Mouse (Mus musculus) cortical plate, adult 2 months (tissue): Measurements from ENCODE around the gene Kdr. TPM values are rescaled to one million over a fixed set of nuclear protein-coding genes. Genes with fewer than 3 reads are reported as not detected.

ENCODE experiments used
- H3K27ac ChIP-seq: fragments of 200-500 bp; 2 replicates; pipeline ENCODE4 v1.5.1; 2012; ENCODE audit warnings: low read length, control low read depth, inconsistent platforms; ENCODE audit not compliant: insufficient read depth
- H3K4me1 ChIP-seq: fragments of 200-500 bp; 2 replicates; pipeline ENCODE4 v1.6.1; 2011; ENCODE audit warnings: low read length; ENCODE audit not compliant: control insufficient read depth, insufficient read depth
- H3K4me3 ChIP-seq: fragments of 200-500 bp; 2 replicates; pipeline ENCODE4 v1.5.1; 2011; ENCODE audit warnings: mild to moderate bottlenecking, low read length, control low read depth; ENCODE audit not compliant: insufficient read depth
- CTCF ChIP-seq: fragments of 200-500 bp; IDR thresholded peaks from 2 replicates; pipeline ENCODE4 v1.5.1; 2011; ENCODE audit warnings: mild to moderate bottlenecking, control low read depth, low read length; ENCODE audit not compliant: insufficient read depth; ENCODE audit errors: extremely low read depth
- POLR2A ChIP-seq: fragments of 200-500 bp; IDR thresholded peaks from 2 replicates; pipeline ENCODE4 v1.6.1; 2011; ENCODE audit warnings: mild to moderate bottlenecking, low read length, control low read depth; ENCODE audit not compliant: insufficient read depth; ENCODE audit errors: extremely low read depth
- polyA plus RNA-seq: library from polyadenylated mRNA; depleted of rRNA; stranded (reverse); fragments of >200 nt; gene quantifications from 2 replicates; pipeline ENCODE4 v1.2.3, GENCODE M21; 2012; rRNA removed

Gene Kdr
- polyA plus RNA-seq, result 7.3 and 9.1 TPM in 2 replicates

DNA sequence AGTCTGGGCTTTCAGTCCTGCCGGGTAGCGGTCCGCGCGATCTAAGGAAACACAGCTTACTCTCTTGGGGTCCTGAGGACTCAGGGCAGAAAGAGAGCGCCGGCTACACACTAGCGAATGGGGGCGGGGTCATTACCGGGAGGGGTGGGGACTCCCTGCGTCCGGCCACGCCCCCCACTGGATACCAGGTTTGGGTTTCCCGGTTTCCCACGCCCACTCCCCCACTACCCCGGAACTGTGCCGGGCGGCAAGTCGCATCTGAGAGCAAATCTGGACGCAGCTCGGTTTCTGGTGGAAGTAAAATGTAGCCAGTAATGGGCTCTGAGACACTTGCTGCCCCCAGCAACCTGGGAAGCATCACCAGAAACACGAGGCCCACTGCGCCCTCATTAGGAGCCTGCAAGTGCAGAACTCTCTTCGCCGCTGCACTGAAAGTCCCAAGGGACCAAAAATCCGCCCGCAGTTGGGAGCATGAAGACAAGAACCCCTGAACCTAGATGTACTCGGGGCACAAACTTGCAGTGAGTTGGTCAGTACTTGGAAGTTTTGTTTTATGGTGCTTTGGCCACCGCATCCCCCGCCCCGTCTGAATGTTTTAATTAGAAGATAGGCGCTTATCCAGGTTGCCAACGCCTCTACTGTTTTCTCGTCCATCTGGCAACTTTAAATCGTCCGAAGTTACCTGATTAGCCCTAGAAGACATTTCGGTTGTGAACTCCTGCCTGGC, at the start of gene Kdr:
TSS of gene Kdr (minus strand) at position 85 of the 727 bp plus-strand sequence.
- TF ChIP-seq POLR2A, result no peak
- Histone ChIP-seq H3K4me1 (no peaks in the 10 kb centered on the region), H3K4me3 (peak within 1 kb of the TSS; percentile 24), H3K27ac (no peak within 1 kb of the TSS)

DNA sequence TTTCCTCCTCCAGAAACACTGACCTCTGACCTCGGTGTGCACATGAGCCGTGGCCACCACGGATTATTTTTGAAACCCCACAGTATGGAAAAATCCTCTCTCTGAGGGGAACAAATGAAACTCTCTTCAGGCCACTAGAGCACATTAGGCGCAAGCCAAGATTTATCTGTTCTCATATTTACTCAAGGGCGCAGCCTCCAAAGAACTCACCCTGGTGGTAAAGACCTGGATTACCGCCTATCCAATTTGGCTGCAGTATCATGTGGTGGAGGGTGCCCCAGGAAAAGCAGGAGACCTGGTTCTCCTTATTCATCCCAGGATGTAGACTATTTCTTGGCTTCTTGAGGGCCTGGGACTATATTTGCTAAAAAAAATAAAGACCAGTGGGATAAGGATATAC, 48.5 kb upstream of the Kdr start:
- no peak overlapping the region for H3K4me3 ChIP-seq
- no peak overlapping the region for H3K27ac ChIP-seq
- no peak for TF ChIP-seq POLR2A
- no peak for TF ChIP-seq CTCF
- H3K4me1 ChIP-seq, result no peaks in the 10 kb centered on the region

DNA sequence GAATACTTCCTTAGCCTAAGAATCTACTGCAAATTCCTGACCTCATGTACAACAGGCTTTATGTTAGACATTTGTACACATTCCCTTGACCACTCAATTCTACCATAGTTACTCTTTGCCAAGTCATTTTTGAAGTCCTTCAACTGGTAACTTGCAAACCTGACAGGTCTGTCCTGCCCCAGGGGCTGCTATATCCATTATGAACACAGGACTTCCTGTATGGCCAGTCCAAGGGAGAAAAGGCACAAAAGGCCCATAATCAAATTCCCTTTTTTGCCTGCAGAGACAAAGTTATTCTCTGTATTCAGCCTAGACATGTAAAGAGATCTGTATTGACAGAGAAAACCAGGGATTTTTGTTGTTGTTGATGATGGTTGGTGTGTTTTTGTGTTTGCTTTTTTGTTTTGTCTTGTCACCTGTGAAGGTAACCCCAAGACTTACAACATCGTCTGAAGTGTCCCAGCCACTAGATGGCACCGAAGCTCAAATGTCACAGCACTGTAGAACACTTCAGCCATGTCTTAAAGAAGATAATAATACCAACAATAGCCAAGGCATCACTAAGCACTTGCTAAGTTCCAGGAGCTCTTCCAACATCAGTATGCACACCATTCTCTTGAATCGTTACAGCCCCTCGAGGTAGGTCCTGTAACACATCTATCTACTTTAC, 47.9 kb upstream of the Kdr start:
- H3K27ac ChIP-seq, result no peak overlapping the region
- no peak overlapping the region for H3K4me3 ChIP-seq
- peak; percentile 58 for TF ChIP-seq CTCF
- TF ChIP-seq POLR2A, result no peak

DNA sequence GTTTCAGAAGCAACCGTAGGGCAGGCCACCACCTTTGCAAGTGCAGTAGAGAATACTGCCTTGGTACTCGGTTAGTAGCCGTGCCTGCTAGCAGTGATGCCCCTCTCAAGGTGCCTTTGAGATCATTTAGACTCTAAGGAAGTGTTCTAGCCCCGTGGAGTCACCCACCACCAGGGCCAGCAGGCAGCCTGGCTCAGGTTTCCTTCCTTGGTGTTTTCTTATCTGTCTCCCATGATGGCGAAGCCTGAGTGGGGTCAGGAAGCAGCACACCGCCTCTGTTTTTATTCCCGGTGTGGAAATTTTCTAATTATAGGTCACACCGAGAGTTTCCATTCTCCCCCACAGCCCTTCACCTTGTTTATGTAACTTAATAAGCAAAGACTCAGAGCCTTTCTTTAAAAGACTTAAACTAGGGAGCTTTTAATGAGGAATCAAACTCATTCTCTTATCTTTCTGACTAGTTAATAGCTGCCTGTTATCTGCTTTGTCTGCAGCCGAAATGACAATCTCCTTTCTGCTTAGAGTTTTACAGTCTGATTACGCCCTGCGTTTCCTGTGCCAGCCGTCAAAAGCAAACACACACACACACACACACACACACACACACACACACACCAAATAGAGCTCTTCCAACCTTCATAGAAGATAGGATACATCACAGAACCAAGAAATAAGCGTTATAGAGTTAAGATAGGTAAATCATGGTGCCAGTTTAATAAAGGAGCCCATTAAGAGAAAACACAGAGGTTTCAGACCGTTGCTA, 44.9 kb upstream of the Kdr start:
- Histone ChIP-seq H3K27ac (no peak overlapping the region), H3K4me3 (no peak overlapping the region), H3K4me1 (no peaks in the 10 kb centered on the region)
- TF ChIP-seq POLR2A (no peak), CTCF (no peak)

More for the DNA sequence above, 47.9 kb upstream of the Kdr start:
- no peaks in the 10 kb centered on the region for H3K4me1 ChIP-seq

DNA sequence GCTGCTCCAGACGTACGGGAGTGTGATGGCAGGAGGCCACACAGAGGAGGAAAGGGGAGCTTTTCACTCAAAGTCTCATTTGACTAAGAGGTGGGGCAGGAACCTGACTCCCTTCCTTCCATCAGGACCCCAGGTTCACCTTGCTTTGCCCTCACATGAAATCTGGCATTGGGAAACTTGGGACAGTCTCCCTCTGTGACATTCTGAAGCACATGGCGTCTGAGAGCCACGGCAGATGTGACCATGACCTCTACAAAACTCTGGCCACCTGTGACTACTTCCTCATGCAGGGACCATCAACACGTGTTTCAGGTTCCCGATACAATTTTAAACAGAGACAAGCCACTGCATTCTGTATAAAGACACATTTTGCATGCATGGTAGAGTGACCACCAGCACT, 44.2 kb upstream of the Kdr start:
- no peak for TF ChIP-seq CTCF
- TF ChIP-seq POLR2A, result no peak
- Histone ChIP-seq H3K4me1 (no peaks in the 10 kb centered on the region), H3K4me3 (no peak overlapping the region), H3K27ac (no peak overlapping the region)

DNA sequence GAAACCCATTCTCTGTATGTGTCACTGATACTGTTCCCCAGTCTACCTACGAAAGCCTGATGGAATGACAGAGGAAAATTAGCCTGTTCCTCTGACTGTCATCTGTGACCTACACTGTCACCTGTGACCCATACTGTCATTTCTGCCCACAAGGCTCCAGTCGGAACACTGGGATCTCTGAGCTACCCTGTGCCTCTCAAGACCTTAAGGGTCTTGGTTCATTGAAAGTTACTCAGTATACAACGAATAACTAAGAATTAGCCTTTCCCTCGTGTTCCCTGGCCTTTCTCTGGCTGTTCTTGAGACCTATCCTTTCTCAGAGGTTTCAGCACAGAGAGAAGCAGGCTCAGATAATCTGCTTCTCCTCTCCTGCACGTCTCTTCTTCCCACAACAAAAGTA, 40.1 kb upstream of the Kdr start:
- no peaks in the 10 kb centered on the region for H3K4me1 ChIP-seq
- no peak overlapping the region for H3K27ac ChIP-seq
- H3K4me3 ChIP-seq, result no peak overlapping the region
- TF ChIP-seq CTCF (no peak), POLR2A (no peak)

DNA sequence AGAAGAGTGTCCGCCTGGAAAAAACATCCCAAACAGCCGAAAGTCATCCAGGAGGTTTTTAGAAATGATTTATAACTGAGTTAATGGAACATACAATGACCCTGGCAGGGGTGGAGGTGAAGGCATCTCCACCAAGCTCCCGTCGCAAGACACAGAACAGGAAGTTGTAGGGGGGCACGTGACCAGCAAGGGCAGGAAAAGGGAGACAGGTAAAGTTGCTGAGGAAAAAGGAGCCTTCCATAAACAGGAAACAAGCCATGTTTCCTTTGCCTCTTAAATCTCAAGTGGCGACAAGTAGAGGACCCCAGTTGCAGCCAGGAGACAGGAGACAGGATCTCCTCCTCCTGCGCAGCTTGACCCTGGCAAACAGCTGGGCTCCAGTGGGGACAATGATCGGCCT, 37.8 kb upstream of the Kdr start:
- TF ChIP-seq CTCF (no peak), POLR2A (no peak)
- Histone ChIP-seq H3K4me3 (no peak overlapping the region), H3K4me1 (no peaks in the 10 kb centered on the region)

DNA sequence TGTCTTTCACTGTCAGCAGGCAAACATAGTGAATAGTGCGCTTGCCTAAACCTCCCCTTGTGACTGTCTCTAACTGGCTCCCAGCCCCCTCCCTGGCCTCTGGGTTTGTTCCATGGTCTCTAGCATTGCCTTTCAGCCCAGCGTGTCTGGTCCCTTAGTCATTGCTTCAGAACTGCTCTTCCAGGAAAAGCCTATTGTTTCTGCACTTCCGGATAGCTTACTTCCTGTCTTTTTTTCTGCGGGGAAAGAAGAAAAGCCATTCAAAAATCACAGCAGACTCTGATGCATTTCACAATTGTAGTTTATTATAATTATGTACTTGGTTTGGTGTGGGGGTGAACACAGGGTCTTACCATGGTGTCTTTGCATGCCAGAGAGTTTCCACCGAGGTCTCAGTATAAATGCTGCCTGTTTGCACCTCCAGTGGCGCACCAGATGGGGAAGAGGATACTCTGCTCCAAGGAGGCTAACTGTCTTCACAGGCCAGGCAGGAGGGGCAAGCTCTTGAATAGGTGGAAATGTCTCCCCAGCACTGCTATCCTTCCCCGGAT, 35.7 kb upstream of the Kdr start:
- Histone ChIP-seq H3K4me3 (no peak overlapping the region), H3K4me1 (no peaks in the 10 kb centered on the region), H3K27ac (no peak overlapping the region)
- TF ChIP-seq POLR2A (no peak), CTCF (no peak)

More for the DNA sequence above, 37.8 kb upstream of the Kdr start:
- no peak overlapping the region for H3K27ac ChIP-seq

DNA sequence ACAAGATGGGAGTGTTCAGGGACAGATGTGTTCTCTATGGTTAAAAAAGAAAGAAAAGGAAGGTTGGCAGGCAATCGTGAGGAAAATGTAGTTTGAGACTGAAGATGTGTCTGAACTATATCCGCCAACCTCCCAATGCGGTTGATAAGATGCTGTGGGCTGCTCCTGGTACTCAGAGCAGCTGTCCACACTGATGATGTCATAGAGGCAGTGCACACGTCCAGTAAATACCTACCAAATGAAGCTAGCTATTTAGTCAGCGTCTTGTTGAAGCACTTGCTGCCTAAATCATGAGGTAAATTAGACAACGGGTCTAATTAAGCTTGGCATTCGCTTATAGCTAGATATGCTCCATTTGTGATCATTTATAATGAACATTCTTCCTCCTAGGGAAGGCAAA, 28.1 kb upstream of the Kdr start:
- Histone ChIP-seq H3K4me1 (no peaks in the 10 kb centered on the region), H3K4me3 (no peak overlapping the region), H3K27ac (no peak overlapping the region)
- TF ChIP-seq CTCF (no peak), POLR2A (no peak)
